Mouse (Mus musculus) olfactory bulb, adult 2 months (tissue): ENCODE data around the gene Ifit3. TPM values are rescaled to one million over a fixed set of nuclear protein-coding genes. Genes with fewer than 3 reads are reported as not detected.

ENCODE experiments used
- H3K27ac ChIP-seq: fragments of 200-500 bp; 2 replicates; pipeline ENCODE4 v1.5.1; 2012; ENCODE audit warnings: low read depth, low read length; ENCODE audit not compliant: insufficient read depth
- H3K4me1 ChIP-seq: fragments of 200-500 bp; 2 replicates; pipeline ENCODE4 v1.6.1; 2012; ENCODE audit warnings: low read length; ENCODE audit not compliant: control insufficient read depth, insufficient read depth
- H3K4me3 ChIP-seq: fragments of 200-500 bp; 2 replicates; pipeline ENCODE4 v1.5.1; 2012; ENCODE audit warnings: mild to moderate bottlenecking, low read depth, low read length, moderate library complexity; ENCODE audit not compliant: insufficient read depth
- CTCF ChIP-seq: fragments of 200-500 bp; IDR thresholded peaks from 2 replicates; pipeline ENCODE4 v1.5.1; 2012; ENCODE audit warnings: low read depth, mild to moderate bottlenecking, low read length, moderate library complexity; ENCODE audit not compliant: insufficient read depth
- POLR2A ChIP-seq: fragments of 200-500 bp; IDR thresholded peaks from 2 replicates; pipeline ENCODE4 v1.6.1; 2012; ENCODE audit warnings: mild to moderate bottlenecking, low read depth, low read length, moderate library complexity; ENCODE audit not compliant: insufficient read depth
- WGBS: fragments of 180-500 bp; shearing (Covaris S2); methylation state at CpG from one replicate; pipeline ENCODE4 v1.1.7; 2018; 5-methylcytosine and 5-hydroxymethylcytosine counted together
- polyA plus RNA-seq: library from polyadenylated mRNA; stranded (reverse); fragments of >200 nt; gene quantifications from 2 replicates; pipeline ENCODE4 v1.2.4, GENCODE M21; 2012; ENCODE audit warnings: low replicate concordance; ENCODE audit not compliant: missing spikeins, insufficient read depth, insufficient read length

Gene Ifit3
- polyA plus RNA-seq, 1 experiment = not detected

GRCm38 (mm10) chr19:34620871-34621270 lies 37.5 kb downstream of the Ifit3 start:
- Histone ChIP-seq H3K27ac (no peak overlapping the region), H3K4me3 (no peak overlapping the region), H3K4me1 (no peaks in the 10 kb centered on the region)
- 96% methylated on average over 5 of the region's 5 CpGs for WGBS
- TF ChIP-seq CTCF = no peak
- TF ChIP-seq POLR2A = no peak

- TF ChIP-seq CTCF = no peak
- TF ChIP-seq POLR2A = no peak
- Histone ChIP-seq H3K27ac (no peak overlapping the region), H3K4me1 (no peaks in the 10 kb centered on the region), H3K4me3 (no peak overlapping the region)
- 94% methylated on average over 6 of the region's 6 CpGs for WGBS
Measured at GRCm38 (mm10) chr19:34623781-34624180, 40.5 kb downstream of the Ifit3 start.

GRCm38 (mm10) chr19:34624663-34625062 lies 41.3 kb downstream of the Ifit3 start:
- WGBS = 74% methylated on average over 4 of the region's 4 CpGs
- Histone ChIP-seq H3K27ac (no peak overlapping the region), H3K4me3 (no peak overlapping the region), H3K4me1 (no peaks in the 10 kb centered on the region)
- no peak for TF ChIP-seq CTCF
- TF ChIP-seq POLR2A = no peak

- H3K27ac ChIP-seq = no peak overlapping the region
- no peak for TF ChIP-seq POLR2A
- no peak for TF ChIP-seq CTCF
- H3K4me1 ChIP-seq = no peaks in the 10 kb centered on the region
- no peak overlapping the region for H3K4me3 ChIP-seq
- 80% methylated on average over 2 of the region's 2 CpGs for WGBS
Measured at GRCm38 (mm10) chr19:34627496-34627895, 44.2 kb downstream of the Ifit3 start.

GRCm38 (mm10) chr19:34631487-34631886 lies 48.2 kb downstream of the Ifit3 start:
- TF ChIP-seq POLR2A = no peak
- no peak for TF ChIP-seq CTCF
- H3K4me3 ChIP-seq = no peak overlapping the region
- no peak overlapping the region for H3K27ac ChIP-seq
- no peaks in the 10 kb centered on the region for H3K4me1 ChIP-seq

GRCm38 (mm10) chr19:34633484-34633883 lies 50.2 kb downstream of the Ifit3 start:
- WGBS = 80% methylated on average over 2 of the region's 2 CpGs
- no peak overlapping the region for H3K4me3 ChIP-seq
- H3K4me1 ChIP-seq = no peaks in the 10 kb centered on the region
- no peak overlapping the region for H3K27ac ChIP-seq
- TF ChIP-seq POLR2A = no peak
- TF ChIP-seq CTCF = no peak

GRCm38 (mm10) chr19:34636933-34637557 lies 53.7 kb downstream of the Ifit3 start:
- 17% methylated on average over 3 of the region's 3 CpGs for WGBS
- Histone ChIP-seq H3K4me1 (no peaks in the 10 kb centered on the region), H3K4me3 (no peak overlapping the region), H3K27ac (no peak overlapping the region)
- TF ChIP-seq CTCF (no peak), POLR2A (no peak)

Other genes with a start within 250 kb of the Ifit3 start
- gene Ch25h, start 108.4 kb upstream of the Ifit3 start, polyA plus RNA-seq = not detected in 2 replicates
- not detected in 2 replicates for gene Lipa, start 56.1 kb upstream of the Ifit3 start, polyA plus RNA-seq
- not detected in 2 replicates for gene Ifit2, start 32.8 kb upstream of the Ifit3 start, polyA plus RNA-seq
- gene Ifit1bl1, start 18.4 kb downstream of the Ifit3 start, polyA plus RNA-seq = not detected in 2 replicates
- gene Ifit3b, start 24.4 kb downstream of the Ifit3 start, polyA plus RNA-seq = not detected in 2 replicates
- not detected in 2 replicates for gene Ifit1bl2, start 57.2 kb downstream of the Ifit3 start, polyA plus RNA-seq
- not detected in 2 replicates for gene Ifit1, start 57.3 kb downstream of the Ifit3 start, polyA plus RNA-seq
- not detected in 2 replicates for gene Slc16a12, start 163.8 kb downstream of the Ifit3 start, polyA plus RNA-seq